Mouse (Mus musculus): ENCODE measurements around the gene Nol9.
A peak's percentile ranks its signal among the peaks of the same experiment; 100 is the strongest.

Gene Nol9

GRCm38 (mm10) chr4:152038985-152039830 is at the start of gene Nol9:
Gene Nol9 (plus strand): TSS chr4:152039321.
- peak; percentile 90 for DNase-seq (ENCODE audit: low read depth, low spot score)

DNA sequence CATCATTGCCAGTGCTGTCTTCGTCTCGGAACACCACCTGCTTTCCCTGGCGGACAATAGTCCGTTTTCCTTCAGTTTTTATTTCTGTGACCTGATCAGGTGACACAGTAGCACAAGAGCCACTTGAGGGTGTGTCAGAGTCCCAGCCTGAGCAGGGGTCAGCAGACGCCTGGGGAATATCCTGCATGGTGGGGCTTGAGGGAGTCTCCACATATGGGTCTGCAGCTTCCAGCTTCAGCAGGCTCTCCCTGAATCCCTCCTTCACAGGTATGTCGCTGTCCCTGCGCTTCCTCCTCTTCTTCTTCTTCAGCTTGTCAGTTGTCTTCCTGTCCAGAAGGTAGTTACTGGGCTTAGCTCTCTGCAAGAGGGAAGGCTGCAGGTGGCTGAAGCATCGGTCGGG is 47.0 kb upstream of the Nol9 start:
- no peak for DNase-seq (ENCODE audit: low read depth, low spot score)

DNA sequence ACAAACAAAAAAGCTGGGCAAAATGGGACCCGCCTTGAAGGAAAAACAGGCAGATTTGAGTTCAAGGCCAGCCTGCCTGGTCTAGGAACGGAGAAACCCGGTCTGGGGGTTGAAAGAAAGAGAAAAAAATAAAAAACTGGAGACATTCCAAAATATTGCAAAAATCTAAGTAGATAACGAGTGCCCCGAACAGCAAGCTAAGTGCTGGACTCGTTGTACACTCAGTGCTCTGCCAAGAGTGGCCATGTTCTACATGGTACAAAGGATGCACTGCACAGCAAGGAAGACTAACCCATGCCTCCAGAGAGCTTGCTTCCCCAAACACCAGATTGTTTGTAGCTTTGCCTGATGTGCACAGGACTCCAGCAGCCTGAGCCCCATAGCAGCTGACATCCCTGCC is 46.1 kb upstream of the Nol9 start:
- no peak for DNase-seq (ENCODE audit: low read depth, low spot score)

DNA sequence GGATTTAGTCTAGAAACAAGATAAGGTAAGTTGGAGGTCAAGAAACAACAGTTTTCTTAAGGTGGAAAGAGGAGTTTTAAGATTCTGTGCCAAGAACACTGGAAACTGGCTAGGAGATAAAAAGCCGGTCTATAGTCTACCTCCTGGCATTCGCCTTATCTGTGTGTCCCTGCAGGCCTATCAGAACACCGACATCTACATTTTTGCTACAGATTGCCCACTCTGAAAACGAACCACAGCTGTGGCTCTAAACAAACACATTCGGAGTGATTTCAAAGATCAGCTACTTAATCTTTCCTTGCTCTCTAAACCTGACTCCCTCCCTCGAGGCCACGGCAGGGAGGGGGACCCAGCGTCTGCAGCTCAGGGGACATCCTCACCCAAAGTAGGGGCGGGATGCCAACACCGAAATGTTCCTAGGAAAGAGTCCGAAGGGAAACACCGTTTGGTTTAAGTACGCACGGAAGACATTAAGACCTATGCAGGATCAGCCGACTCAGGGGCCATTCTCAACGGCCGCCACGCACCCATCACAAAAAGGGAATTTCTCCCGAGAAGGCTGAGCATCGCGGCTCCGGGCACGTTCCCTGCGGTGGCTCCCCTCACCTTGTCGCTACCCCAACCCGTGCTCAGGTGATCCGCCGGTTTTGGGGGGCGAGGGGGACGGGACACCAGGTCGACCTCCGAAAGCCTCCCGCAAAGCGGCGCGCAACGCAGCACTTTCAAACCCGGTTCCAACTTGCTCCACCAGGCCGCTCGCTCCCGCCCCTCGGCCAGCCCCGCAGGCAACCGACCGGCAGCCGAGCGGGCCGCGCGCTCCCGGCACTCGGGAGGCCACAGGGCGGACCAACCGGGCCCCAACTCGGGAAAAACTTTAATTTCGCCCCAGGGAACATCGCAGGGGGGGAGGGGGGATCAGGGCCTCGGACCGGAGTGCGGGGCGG is 44.6 kb upstream of the Nol9 start:
- no peak for DNase-seq (ENCODE audit: low read depth, low spot score)

DNA sequence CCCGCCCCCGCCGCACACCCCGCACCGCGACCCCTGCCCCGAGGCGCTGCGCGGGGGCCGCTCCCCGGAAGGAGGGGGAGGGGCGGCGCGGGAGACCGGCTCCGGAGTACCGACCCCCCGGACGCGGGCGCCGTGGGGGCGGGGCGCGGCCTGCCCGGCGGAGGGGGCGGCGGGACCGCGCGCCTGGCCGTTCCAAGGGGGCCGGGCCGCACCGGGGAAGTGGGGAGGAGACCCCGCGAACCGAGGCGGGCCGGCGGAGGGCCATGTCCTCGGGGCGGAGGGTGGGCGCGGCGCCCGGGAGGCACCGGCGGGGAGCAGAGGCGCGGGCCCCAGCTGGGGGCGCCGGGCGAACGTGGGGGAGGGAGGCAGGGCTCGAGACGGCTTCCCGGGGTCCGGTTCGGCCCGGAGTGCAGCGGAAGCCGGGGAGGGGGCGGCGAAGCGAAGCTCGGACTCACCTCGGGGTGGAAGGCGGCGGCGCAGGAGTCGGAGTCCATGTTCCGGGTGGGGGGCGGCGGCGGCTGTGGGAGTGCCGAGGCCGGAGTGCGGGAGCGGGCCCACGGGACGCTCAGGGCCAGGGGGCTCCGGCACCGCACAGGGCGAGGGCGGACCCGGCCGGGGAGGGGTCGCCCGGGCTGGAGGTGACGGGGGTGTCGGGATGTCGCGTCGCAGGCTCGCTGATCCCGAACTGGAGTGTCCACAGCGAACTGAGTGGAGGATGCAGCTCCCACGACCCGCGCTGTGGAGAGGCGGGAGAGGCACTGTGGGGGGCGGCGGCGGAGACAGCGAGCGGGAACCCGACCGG is 43.5 kb upstream of the Nol9 start:
- no peak for DNase-seq (ENCODE audit: low read depth, low spot score)

DNA sequence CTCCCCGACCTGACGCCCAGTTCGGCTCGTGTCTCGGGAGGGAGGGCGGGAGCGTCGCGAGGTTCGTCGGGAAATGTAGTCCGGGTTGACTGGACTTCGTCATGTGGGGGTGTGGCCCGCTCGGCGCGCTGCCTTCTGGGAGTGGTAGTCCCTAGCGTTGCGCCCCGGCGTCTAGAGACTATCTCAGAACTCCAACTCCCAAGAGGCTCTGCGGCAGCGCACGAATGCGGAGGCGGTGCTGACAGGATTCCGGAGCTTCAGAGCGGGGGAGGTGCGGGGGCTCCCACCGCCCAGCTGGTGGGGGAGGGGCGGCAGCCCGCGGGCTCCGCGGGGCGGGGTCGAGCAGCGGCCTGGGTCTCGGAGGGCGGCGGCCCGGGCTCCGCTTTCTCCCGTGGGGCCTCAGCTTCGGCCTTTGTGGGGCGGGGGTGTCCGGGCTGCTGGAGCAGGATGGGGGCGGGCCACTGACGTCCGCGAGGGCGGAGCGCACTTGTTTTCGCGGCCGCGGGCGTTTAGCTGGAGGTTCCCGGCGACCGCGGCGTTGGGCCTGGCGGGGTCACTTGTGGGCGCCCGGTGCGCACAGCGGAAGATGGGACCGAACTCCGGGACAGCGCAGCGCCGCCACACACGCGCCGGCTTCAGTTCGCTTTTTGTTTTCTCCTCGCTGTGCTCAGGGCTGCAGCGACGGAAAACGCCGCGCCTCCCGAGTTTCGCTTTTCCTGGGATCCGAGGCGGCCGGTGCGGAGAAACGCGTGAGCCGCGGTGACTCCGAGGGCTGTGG is 42.8 kb upstream of the Nol9 start, which contains the start of gene Phf13:
TSS of gene Phf13 (minus strand) at position 86 of the 778 bp plus-strand sequence.
- DNase-seq (ENCODE audit: low read depth, low spot score), result peak; percentile 98

DNA sequence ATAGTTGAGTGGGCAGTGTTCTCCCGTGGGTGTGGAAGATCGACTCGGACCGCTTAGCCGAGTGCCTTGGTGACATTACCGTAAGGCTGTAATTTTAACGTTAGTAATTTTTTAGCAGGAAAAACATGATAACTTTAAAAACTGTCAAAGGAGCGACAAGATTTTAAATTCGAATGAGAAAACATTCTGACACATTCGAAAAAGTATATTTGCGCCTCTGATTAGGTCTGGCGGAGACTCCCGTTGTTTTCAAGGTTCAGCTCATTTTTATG is 42.2 kb upstream of the Nol9 start:
- DNase-seq (ENCODE audit: low read depth, low spot score), result no peak

GRCm38 (mm10) chr4:151997701-151998100 is 41.4 kb upstream of the Nol9 start:
- no peak for DNase-seq (ENCODE audit: low read depth, low spot score)

- DNase-seq (ENCODE audit: low read depth, low spot score), result no peak
Measured at GRCm38 (mm10) chr4:151999481-151999880, 39.6 kb upstream of the Nol9 start.

GRCm38 (mm10) chr4:152000906-152001305 is 38.2 kb upstream of the Nol9 start:
- peak; percentile 71 for DNase-seq (ENCODE audit: low read depth, low spot score)

DNA sequence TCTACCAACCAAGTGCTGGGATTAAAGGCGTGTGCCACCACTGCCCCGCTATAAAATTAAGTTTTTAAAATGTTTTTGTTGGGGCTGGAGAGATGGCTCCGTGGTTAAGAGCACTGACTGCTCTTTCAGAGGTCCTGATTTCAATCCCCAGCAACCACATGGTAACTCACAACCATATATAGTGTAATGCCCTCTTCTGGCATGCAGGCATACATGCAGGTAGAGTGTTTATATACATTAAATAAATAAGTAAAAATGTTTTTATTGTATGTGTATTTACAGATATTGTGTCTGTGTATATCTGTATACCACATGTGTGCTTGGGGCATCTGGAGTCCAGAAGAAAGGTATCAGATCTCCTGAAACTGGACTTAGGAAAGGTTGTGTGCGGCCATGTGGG is 37.8 kb upstream of the Nol9 start:
- DNase-seq (ENCODE audit: low read depth, low spot score), result no peak

- DNase-seq (ENCODE audit: low read depth, low spot score), result no peak
Measured at GRCm38 (mm10) chr4:152002063-152002462, 37.1 kb upstream of the Nol9 start.

DNA sequence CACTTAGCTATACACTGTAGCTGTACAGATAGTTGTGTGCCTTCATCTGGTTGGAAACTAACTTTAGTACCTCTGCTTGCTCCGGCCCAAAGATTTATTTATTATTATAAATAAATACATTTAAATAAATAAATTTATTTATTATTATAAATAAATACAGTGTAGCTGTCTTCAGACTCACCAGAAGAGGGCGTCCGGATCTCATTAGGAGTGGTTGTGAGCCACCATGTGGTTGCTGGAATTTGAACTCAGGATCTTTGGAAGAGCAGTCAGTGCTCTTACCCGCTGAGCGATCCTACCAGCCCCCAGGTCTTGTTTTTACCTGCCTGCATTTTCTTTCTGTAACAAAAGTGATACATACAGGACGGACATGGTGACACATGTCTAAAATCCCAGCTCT is 33.0 kb upstream of the Nol9 start:
- DNase-seq (ENCODE audit: low read depth, low spot score), result no peak

DNA sequence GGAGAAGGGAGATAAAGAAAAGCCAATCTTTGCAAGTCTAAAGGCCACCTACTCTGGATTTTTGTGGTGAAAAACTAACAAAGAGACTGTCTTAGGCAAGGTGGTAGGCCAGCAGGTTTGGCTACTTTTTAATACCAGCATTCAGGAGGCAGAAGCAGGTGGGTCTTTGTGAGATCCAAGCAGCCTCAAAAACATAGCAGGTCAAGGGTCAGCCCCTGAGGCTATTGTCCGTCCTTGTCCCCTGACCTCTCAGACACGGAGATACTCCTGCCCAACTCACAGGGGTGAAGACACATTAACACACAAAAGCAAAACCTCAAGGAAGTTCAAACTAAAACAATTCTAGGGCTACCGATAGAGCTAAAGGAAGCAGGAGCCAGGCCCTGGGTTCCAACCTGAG is 32.3 kb upstream of the Nol9 start:
- no peak for DNase-seq (ENCODE audit: low read depth, low spot score)

GRCm38 (mm10) chr4:152007481-152008147 is 31.5 kb upstream of the Nol9 start:
- DNase-seq (ENCODE audit: low read depth, low spot score), result no peak

DNA sequence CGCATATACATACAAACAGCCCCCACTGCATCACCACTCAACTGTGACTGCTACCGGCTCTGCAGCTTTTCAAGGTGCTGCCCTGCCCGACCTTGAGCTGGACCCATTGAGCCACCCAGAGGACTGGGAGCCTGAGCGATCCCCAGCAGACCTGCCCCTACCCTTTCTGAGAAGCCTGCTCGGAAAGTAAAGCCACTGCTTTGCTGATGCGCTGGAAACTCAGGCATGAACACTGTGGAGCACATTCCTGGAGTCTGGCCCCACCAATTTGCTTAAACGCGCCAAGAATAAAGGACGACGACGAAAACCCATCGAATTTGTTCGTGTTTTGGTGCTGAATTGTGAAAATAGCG is 31.0 kb upstream of the Nol9 start:
- DNase-seq (ENCODE audit: low read depth, low spot score), result no peak

GRCm38 (mm10) chr4:152008622-152009075 is 30.5 kb upstream of the Nol9 start, which contains the start of gene Klhl21:
Gene Klhl21 (plus strand): TSS chr4:152008803.
- DNase-seq (ENCODE audit: low read depth, low spot score), result peak; percentile 94

GRCm38 (mm10) chr4:152009076-152010051 is 29.8 kb upstream of the Nol9 start:
- DNase-seq (ENCODE audit: low read depth, low spot score), result peak; percentile 87

GRCm38 (mm10) chr4:152010091-152010706 is 28.9 kb upstream of the Nol9 start:
- DNase-seq (ENCODE audit: low read depth, low spot score), result peak; percentile 90
